Mouse (Mus musculus): ENCODE measurements around the gene Arih2.

- TF ChIP-seq CTCF (IDR thresholded peaks at IDR 0.05) (no peak), POLR2A (IDR thresholded peaks at IDR 0.05; ENCODE audit: insufficient read depth, low read depth, low read length) (no peak), EP300 (IDR thresholded peaks at IDR 0.05; ENCODE audit: insufficient read depth, low read depth, low read length) (no peak)
These were observed 615 bp upstream of the Arih2 start for GRCm38 (mm10) chr9:108649561-108650440.

All from heart, adult 2 months (tissue).